Mouse (Mus musculus): ENCODE measurements at regions not wholly inside any gene's neighbourhood (a gene's known extent, or its start where the extent isn't known, plus 50 kb on each side); places are given as distances from the start of the nearest gene placed in this dataset.
A peak's percentile ranks its signal among the peaks of the same experiment; 100 is the strongest.

DNA sequence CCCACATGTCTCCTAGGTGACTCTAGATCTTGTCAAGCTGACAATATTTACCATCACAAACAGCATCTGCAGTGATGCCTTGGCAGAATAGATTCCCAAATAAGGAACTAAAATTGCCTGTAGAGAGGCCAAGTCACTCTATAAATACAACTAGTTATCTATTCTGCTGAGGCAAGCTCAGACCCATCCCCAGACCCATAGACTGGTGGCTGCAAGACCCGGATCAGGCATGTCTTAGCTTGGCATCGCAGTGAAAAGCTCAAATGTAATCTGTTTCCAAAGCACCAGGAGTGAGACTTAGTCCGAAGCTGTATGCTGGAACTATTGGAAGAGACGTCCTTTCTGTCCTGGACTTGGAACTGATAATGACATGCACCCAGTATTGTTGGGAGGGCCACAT is 62.6 kb upstream of the Spred2 start:
- H3K27me3 ChIP-seq (ENCODE audit: insufficient read depth, low read length): no peaks in the 10 kb centered on the region
- H3K4me2 ChIP-seq (ENCODE audit: low read depth): no peak overlapping the region
- H3K9me3 ChIP-seq (ENCODE audit: low read length): no peaks in the 10 kb centered on the region
- WGBS: 85% methylated on average over 4 of the region's 4 CpGs
- TF ChIP-seq CTCF (IDR thresholded peaks at IDR 0.05; ENCODE audit: low read depth): no peak
- H3K4me3 ChIP-seq (ENCODE audit: low read depth, low read length): no peak overlapping the region
- H3K27ac ChIP-seq (ENCODE audit: low read depth, low read length): no peak overlapping the region
- DNase-seq (no peak), ATAC-seq (peak; percentile 20; the same call in 1 of the 2 replicates)
- H3K9ac ChIP-seq: no peak overlapping the region
- no peaks in the 10 kb centered on the region for H3K36me3 ChIP-seq (ENCODE audit: insufficient read depth)
- H3K4me1 ChIP-seq (ENCODE audit: insufficient read depth): no peaks in the 10 kb centered on the region

DNA sequence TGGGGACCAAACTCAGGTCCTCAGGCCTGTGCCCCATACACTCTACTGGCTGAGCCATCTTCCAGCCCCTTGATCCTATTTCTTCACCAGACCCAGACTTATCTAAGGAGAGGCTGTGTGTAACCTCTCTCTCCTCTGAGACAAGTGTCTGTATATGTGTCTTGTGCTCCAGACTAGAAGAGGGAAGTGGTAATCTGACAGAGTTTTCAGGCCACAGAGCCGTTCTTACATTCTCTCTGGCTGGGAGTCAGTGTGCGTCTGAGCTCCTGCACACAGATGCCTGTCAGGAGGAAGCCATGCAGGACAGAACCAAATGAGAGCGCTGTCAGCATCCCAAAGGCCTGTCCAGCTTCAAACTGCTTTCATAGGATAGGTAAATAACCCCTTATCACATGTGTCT is 60.8 kb upstream of the Spred2 start:
- Histone ChIP-seq H3K4me1 (ENCODE audit: insufficient read depth) (no peaks in the 10 kb centered on the region), H3K4me3 (ENCODE audit: low read depth, low read length) (no peak overlapping the region), H3K36me3 (ENCODE audit: insufficient read depth) (no peaks in the 10 kb centered on the region), H3K27ac (ENCODE audit: low read depth, low read length) (no peak overlapping the region), H3K4me2 (ENCODE audit: low read depth) (no peak overlapping the region), H3K9me3 (ENCODE audit: low read length) (no peaks in the 10 kb centered on the region), H3K9ac (no peak overlapping the region), H3K27me3 (ENCODE audit: insufficient read depth, low read length) (no peaks in the 10 kb centered on the region)
- TF ChIP-seq CTCF (IDR thresholded peaks at IDR 0.05; ENCODE audit: low read depth): no peak
- no peak for ATAC-seq
- 85% methylated on average over 3 of the region's 3 CpGs for WGBS
- no peak for DNase-seq

DNA sequence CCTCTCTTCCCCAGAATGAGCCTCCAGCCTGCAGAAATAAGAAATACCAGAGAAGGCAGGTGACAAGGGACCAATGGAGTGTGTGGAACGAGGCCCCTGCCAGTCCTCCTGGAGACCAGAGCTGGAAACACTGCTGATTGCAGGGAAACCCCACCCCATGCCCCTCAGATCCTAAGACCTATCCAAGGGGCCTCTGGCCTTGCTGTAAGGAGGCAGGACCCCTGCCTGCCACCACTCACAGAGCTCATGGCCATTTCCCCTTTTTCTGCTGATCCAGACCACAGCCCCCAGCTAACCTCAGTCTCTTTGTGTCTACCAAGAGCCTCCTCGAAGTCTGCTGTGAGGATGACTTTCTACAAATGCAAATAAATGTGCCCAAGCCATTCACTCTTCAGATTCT is 57.9 kb upstream of the Spred2 start:
- Histone ChIP-seq H3K27ac (ENCODE audit: low read depth, low read length) (no peak overlapping the region), H3K4me2 (ENCODE audit: low read depth) (no peak overlapping the region), H3K9me3 (ENCODE audit: low read length) (no peaks in the 10 kb centered on the region), H3K4me1 (ENCODE audit: insufficient read depth) (no peaks in the 10 kb centered on the region), H3K9ac (no peak overlapping the region), H3K4me3 (ENCODE audit: low read depth, low read length) (no peak overlapping the region), H3K27me3 (ENCODE audit: insufficient read depth, low read length) (no peaks in the 10 kb centered on the region), H3K36me3 (ENCODE audit: insufficient read depth) (no peaks in the 10 kb centered on the region)
- DNase-seq (no peak), ATAC-seq (no peak)
- 47% methylated on average over 2 of the region's 2 CpGs for WGBS
- no peak for TF ChIP-seq CTCF (IDR thresholded peaks at IDR 0.05; ENCODE audit: low read depth)

DNA sequence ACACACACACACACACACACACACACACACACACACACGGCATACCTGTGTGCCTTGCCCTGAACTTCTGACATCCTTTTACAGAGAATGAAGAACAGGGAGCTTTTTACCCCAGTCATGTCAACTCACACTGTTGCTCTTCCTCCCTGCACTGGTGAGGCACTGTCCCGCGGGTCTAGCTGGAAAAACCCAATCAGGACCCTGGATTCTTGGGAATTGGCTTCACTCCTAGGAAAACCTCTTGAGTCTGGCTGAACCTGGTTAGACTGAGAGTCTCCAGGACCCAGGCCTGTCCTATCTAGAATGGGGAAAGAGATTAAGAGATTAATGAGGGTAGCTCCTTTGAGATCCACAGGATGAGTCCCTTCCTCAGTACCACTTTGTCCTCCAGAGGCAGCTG is 54.5 kb upstream of the Spred2 start:
- H3K4me2 ChIP-seq (ENCODE audit: low read depth): no peak overlapping the region
- H3K36me3 ChIP-seq (ENCODE audit: insufficient read depth): no peaks in the 10 kb centered on the region
- WGBS: 82% methylated on average over 3 of the region's 3 CpGs
- no peaks in the 10 kb centered on the region for H3K9me3 ChIP-seq (ENCODE audit: low read length)
- H3K27ac ChIP-seq (ENCODE audit: low read depth, low read length): no peak overlapping the region
- DNase-seq: no peak
- no peaks in the 10 kb centered on the region for H3K27me3 ChIP-seq (ENCODE audit: insufficient read depth, low read length)
- no peaks in the 10 kb centered on the region for H3K4me1 ChIP-seq (ENCODE audit: insufficient read depth)
- ATAC-seq: no peak
- TF ChIP-seq CTCF (IDR thresholded peaks at IDR 0.05; ENCODE audit: low read depth): no peak
- no peak overlapping the region for H3K4me3 ChIP-seq (ENCODE audit: low read depth, low read length)
- no peak overlapping the region for H3K9ac ChIP-seq

DNA sequence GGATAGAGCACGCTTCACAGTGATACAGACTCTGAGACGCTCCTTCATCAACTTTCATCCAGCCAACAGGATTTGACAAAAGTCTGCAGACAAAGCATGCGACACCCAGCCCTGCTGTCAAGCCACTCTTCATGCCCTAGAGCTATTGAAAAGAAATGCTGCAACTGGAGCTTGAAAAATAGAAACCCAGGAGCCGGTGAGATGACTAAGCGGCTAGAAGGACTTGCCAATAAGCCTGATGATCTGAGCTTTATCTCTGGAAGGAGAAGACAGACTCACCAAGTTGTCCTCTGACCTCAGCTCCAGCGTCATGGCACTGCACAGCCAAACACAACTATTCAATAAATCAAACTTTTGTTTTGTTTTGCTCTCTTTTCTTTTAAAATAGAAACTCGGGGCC is 54.0 kb upstream of the Spred2 start:
- Histone ChIP-seq H3K27me3 (ENCODE audit: insufficient read depth, low read length) (no peaks in the 10 kb centered on the region), H3K27ac (ENCODE audit: low read depth, low read length) (no peak overlapping the region), H3K9ac (no peak overlapping the region), H3K9me3 (ENCODE audit: low read length) (no peaks in the 10 kb centered on the region), H3K4me3 (ENCODE audit: low read depth, low read length) (no peak overlapping the region), H3K4me2 (ENCODE audit: low read depth) (no peak overlapping the region), H3K4me1 (ENCODE audit: insufficient read depth) (no peaks in the 10 kb centered on the region), H3K36me3 (ENCODE audit: insufficient read depth) (no peaks in the 10 kb centered on the region)
- 76% methylated on average over 7 of the region's 7 CpGs for WGBS
- TF ChIP-seq CTCF (IDR thresholded peaks at IDR 0.05; ENCODE audit: low read depth): no peak
- no peak for ATAC-seq
- DNase-seq: no peak

DNA sequence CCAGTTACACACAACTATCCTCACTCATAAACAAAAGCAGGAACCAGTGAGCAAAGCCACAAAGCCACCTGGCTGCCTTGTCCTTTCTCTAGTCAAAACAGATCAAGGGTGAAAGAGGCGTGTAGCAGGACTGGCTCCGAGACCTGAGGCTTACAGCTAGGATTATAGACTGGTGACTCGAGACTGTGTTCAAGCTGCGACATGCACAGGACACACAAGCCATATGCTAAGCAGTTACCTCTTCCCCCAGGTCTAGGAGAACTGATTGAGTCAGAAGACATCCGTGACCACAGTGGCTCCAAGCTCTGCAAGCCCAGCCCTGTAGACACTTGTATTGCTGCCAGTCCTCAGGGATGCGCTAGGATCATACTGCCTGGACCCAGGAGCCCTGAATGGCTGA is 50.4 kb upstream of the Spred2 start:
- DNase-seq (no peak), ATAC-seq (no peak)
- H3K4me1 ChIP-seq (ENCODE audit: insufficient read depth): no peaks in the 10 kb centered on the region
- H3K9ac ChIP-seq: no peak overlapping the region
- H3K4me2 ChIP-seq (ENCODE audit: low read depth): no peak overlapping the region
- H3K36me3 ChIP-seq (ENCODE audit: insufficient read depth): no peaks in the 10 kb centered on the region
- H3K9me3 ChIP-seq (ENCODE audit: low read length): no peaks in the 10 kb centered on the region
- H3K27me3 ChIP-seq (ENCODE audit: insufficient read depth, low read length): no peaks in the 10 kb centered on the region
- WGBS: 89% methylated on average over 6 of the region's 6 CpGs
- H3K27ac ChIP-seq (ENCODE audit: low read depth, low read length): no peak overlapping the region
- no peak for TF ChIP-seq CTCF (IDR thresholded peaks at IDR 0.05; ENCODE audit: low read depth)
- H3K4me3 ChIP-seq (ENCODE audit: low read depth, low read length): no peak overlapping the region
